Mouse (Mus musculus): ENCODE data around the gene Tmem30c. TPM values are rescaled to one million over a fixed set of nuclear protein-coding genes. Genes with fewer than 3 reads are reported as not detected.

The Tmem30c gene
- polyA plus RNA-seq, 1 experiment from 2014 or later, result 0.52 TPM

DNA sequence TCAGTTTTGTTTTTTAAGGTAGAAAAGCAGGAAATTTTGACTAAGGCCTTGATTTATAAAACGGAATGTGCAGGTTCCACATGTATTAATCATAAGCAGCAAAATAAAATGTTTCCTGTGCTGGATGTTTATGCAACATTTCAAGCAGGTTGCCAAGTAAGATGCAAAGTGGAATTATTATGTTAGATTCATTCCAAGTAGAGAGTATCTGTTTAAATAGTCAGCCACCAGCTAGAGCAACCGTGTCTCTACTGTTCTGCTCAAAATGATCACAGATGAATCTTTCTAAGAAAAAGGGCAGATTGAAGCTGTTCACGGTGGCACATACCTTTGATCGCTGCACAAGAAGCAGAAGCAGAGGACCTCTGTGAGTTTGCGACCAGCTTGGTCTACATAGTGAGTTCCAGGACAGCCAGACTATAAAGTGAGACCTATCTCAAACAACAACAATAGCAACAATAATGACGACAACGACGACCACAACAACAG is 26.0 kb upstream of the Tmem30c start:
- H3K4me3 ChIP-seq (replicated peaks; ENCODE audit: low read length), result no peak overlapping the region
- WGBS, result 84% methylated on average over 8 of the region's 8 CpGs
- no peaks in the 10 kb centered on the region for H3K27me3 ChIP-seq (replicated peaks; ENCODE audit: control insufficient read depth, insufficient read depth, low read length)
- H3K4me1 ChIP-seq (replicated peaks; ENCODE audit: control insufficient read depth, insufficient read depth, low read length), result no peaks in the 10 kb centered on the region
- no peak overlapping the region for H3K9ac ChIP-seq (replicated peaks; ENCODE audit: low read depth, low read length)
- ATAC-seq, result no peak
- no peaks in the 10 kb centered on the region for H3K9me3 ChIP-seq (ENCODE audit: control insufficient read depth, low read length)
- no peak overlapping the region for H3K4me2 ChIP-seq (ENCODE audit: low read length)
- H3K36me3 ChIP-seq (ENCODE audit: control insufficient read depth, insufficient read depth), result no peaks in the 10 kb centered on the region
- no peak overlapping the region for H3K27ac ChIP-seq (ENCODE audit: low read length)

DNA sequence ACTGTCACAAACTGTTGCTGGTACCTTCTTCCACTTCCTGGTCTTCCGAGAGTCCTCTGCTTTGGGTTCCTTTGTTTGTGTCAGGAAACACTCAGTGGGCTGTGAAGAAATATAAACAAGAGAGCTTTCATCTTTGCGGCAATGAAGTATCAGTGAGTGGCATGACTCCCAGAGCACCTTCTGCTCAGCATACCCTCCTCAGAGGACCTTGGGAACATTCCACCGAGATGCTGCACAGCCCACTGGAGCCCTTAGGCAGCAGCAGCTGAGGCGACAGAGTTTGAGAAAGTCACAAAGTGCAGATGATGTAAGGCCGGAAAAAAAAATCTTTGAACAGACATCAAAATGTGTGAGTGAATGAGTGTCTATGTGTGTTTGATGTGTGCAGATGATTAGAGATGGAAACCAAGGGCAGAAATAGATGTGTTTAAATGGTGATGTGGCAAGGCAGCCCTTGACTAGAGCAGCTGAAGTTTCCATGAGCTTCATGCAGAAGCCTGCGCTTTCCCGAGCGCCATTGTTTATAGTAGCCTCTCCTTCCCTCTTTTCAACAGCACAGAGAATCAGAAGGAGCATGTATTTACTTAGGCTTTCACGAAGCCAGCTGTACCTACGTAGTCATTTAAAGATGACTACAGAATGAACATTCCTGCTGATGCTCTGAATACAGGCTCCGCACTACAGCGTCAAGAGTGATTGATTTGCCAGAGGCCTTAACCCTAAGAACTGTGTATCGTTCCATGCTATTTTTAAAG is 25.4 kb upstream of the Tmem30c start:
- Histone ChIP-seq H3K36me3 (ENCODE audit: control insufficient read depth, insufficient read depth) (no peaks in the 10 kb centered on the region), H3K9me3 (ENCODE audit: control insufficient read depth, low read length) (no peaks in the 10 kb centered on the region), H3K27me3 (replicated peaks; ENCODE audit: control insufficient read depth, insufficient read depth, low read length) (no peaks in the 10 kb centered on the region), H3K27ac (ENCODE audit: low read length) (no peak overlapping the region), H3K9ac (replicated peaks; ENCODE audit: low read depth, low read length) (no peak overlapping the region), H3K4me2 (ENCODE audit: low read length) (no peak overlapping the region), H3K4me1 (replicated peaks; ENCODE audit: control insufficient read depth, insufficient read depth, low read length) (no peaks in the 10 kb centered on the region), H3K4me3 (replicated peaks; ENCODE audit: low read length) (no peak overlapping the region)
- WGBS, result 72% methylated on average over 13 of the region's 13 CpGs
- ATAC-seq, result no peak

DNA sequence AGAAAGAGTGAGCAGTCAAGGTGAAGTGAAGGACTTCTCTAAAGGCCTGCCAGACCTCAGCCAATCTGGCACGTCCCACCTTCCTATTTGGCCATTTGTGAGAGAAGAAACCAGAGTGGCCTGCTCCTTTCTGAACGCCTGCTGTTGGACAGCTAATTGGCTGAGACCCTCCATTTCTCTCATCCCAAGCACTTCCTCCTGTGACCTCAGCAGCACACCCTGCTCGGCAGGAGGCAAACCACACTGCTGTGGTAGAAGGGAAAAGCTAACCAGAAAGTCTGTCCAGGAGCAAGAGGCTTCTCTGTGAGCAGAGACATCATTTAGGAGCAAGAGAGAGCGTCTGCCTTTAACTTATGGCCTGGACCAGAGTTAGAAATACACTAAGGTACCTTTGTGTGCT is 24.5 kb upstream of the Tmem30c start:
- Histone ChIP-seq H3K27ac (ENCODE audit: low read length) (no peak overlapping the region), H3K9ac (replicated peaks; ENCODE audit: low read depth, low read length) (no peak overlapping the region), H3K4me1 (replicated peaks; ENCODE audit: control insufficient read depth, insufficient read depth, low read length) (no peaks in the 10 kb centered on the region), H3K4me2 (ENCODE audit: low read length) (no peak overlapping the region), H3K4me3 (replicated peaks; ENCODE audit: low read length) (no peak overlapping the region), H3K9me3 (ENCODE audit: control insufficient read depth, low read length) (no peaks in the 10 kb centered on the region), H3K36me3 (ENCODE audit: control insufficient read depth, insufficient read depth) (no peaks in the 10 kb centered on the region), H3K27me3 (replicated peaks; ENCODE audit: control insufficient read depth, insufficient read depth, low read length) (no peaks in the 10 kb centered on the region)
- no peak for ATAC-seq
- 80% methylated on average over 4 of the region's 4 CpGs for WGBS

DNA sequence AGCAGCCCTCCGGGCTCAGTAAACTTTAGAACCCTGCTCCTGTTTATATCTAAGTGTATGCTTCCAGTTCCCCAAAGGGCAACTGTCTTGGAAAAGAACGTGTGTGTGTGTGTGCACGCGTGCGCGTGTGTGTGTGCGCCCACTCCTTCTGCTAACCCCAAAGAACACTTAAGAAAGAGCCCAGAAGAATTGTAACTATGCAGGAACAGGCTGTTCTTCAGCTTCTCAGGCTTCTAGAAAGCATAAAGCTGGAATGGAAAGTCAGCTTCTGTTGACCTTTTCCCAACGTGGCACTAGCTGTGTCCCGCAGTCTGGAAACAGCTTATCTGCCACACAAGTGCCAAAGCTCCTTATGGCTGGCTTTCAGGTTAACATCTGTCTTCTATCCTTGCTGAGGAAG is 22.4 kb upstream of the Tmem30c start:
- Histone ChIP-seq H3K9me3 (ENCODE audit: control insufficient read depth, low read length) (no peaks in the 10 kb centered on the region), H3K36me3 (ENCODE audit: control insufficient read depth, insufficient read depth) (no peaks in the 10 kb centered on the region), H3K9ac (replicated peaks; ENCODE audit: low read depth, low read length) (no peak overlapping the region), H3K27ac (ENCODE audit: low read length) (no peak overlapping the region), H3K4me3 (replicated peaks; ENCODE audit: low read length) (no peak overlapping the region), H3K4me2 (ENCODE audit: low read length) (no peak overlapping the region), H3K4me1 (replicated peaks; ENCODE audit: control insufficient read depth, insufficient read depth, low read length) (no peaks in the 10 kb centered on the region), H3K27me3 (replicated peaks; ENCODE audit: control insufficient read depth, insufficient read depth, low read length) (no peaks in the 10 kb centered on the region)
- 91% methylated on average over 9 of the region's 9 CpGs for WGBS
- no peak for ATAC-seq

DNA sequence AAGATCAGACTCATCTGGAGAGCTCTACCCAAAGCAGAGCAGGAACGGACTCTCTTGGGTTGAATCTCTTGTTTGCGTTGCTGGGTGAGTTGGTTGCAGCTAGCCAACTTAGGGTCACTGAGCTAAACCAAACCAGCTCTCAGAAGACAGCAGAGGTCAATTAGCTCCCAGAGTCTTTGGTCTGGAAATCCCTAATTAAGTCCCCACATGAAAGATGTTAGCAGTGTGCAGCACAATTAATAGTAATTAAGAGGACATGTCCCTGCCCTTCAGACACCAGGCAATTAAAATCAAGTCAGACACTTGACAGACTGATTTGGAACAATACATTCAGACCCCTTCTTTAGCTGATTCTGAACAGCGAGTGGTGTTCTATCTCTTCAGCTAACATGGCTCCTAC is 21.6 kb upstream of the Tmem30c start:
- H3K9ac ChIP-seq (replicated peaks; ENCODE audit: low read depth, low read length), result no peak overlapping the region
- no peaks in the 10 kb centered on the region for H3K36me3 ChIP-seq (ENCODE audit: control insufficient read depth, insufficient read depth)
- no peak for ATAC-seq
- H3K27ac ChIP-seq (ENCODE audit: low read length), result no peak overlapping the region
- no peaks in the 10 kb centered on the region for H3K27me3 ChIP-seq (replicated peaks; ENCODE audit: control insufficient read depth, insufficient read depth, low read length)
- no peak overlapping the region for H3K4me2 ChIP-seq (ENCODE audit: low read length)
- H3K4me1 ChIP-seq (replicated peaks; ENCODE audit: control insufficient read depth, insufficient read depth, low read length), result no peaks in the 10 kb centered on the region
- 30% methylated on average over 3 of the region's 3 CpGs for WGBS
- no peaks in the 10 kb centered on the region for H3K9me3 ChIP-seq (ENCODE audit: control insufficient read depth, low read length)
- no peak overlapping the region for H3K4me3 ChIP-seq (replicated peaks; ENCODE audit: low read length)

DNA sequence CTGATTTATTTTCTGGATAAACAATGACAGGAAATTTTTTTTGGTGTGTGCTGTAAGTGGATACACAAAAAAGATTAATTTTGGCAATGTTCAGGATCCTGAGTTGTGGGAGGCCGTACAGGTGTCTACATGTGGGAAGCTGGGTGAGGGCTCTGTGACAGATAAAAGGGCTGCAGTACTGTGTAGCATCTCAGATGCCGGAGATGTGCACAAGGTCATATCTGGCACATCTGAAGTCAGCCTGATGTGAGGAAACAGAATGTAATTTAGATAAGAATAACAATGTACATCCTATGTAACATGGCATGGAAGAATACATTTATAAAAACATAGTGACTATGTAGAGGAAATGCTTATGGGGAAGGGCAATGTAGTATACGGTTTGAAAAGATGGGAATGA is 20.8 kb upstream of the Tmem30c start:
- no peak for ATAC-seq
- H3K27ac ChIP-seq (ENCODE audit: low read length), result no peak overlapping the region

DNA sequence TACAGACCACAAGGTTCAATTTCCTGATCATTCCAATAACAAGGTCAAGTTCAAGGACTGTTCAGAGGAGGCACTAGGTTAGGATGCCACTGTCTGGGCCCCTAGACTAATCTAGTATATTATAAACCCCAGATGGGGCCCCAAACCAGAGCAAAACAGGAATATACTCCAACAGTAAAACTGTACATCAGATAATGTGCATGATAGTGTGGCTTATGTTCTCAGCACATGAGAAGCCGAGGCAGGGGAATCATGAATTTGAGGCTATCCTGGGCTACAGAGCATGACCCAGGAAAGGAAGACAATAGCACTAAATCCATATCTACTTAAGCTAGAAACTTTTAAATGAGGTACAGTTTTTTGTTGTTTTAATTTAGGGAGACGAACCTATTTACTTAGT is 19.5 kb upstream of the Tmem30c start:
- no peak overlapping the region for H3K4me2 ChIP-seq (ENCODE audit: low read length)
- no peaks in the 10 kb centered on the region for H3K27me3 ChIP-seq (replicated peaks; ENCODE audit: control insufficient read depth, insufficient read depth, low read length)
- WGBS, result 88% methylated on average over 2 of the region's 2 CpGs
- H3K27ac ChIP-seq (ENCODE audit: low read length), result no peak overlapping the region
- H3K4me1 ChIP-seq (replicated peaks; ENCODE audit: control insufficient read depth, insufficient read depth, low read length), result no peaks in the 10 kb centered on the region
- H3K9ac ChIP-seq (replicated peaks; ENCODE audit: low read depth, low read length), result no peak overlapping the region
- H3K4me3 ChIP-seq (replicated peaks; ENCODE audit: low read length), result no peak overlapping the region
- no peak for ATAC-seq
- H3K36me3 ChIP-seq (ENCODE audit: control insufficient read depth, insufficient read depth), result no peaks in the 10 kb centered on the region
- H3K9me3 ChIP-seq (ENCODE audit: control insufficient read depth, low read length), result no peaks in the 10 kb centered on the region

More for the DNA sequence above, 20.8 kb upstream of the Tmem30c start:
- H3K9me3 ChIP-seq (ENCODE audit: control insufficient read depth, low read length), result no peaks in the 10 kb centered on the region
- H3K4me2 ChIP-seq (ENCODE audit: low read length), result no peak overlapping the region
- 88% methylated on average over 3 of the region's 3 CpGs for WGBS
- no peaks in the 10 kb centered on the region for H3K4me1 ChIP-seq (replicated peaks; ENCODE audit: control insufficient read depth, insufficient read depth, low read length)
- no peaks in the 10 kb centered on the region for H3K27me3 ChIP-seq (replicated peaks; ENCODE audit: control insufficient read depth, insufficient read depth, low read length)
- H3K4me3 ChIP-seq (replicated peaks; ENCODE audit: low read length), result no peak overlapping the region
- no peaks in the 10 kb centered on the region for H3K36me3 ChIP-seq (ENCODE audit: control insufficient read depth, insufficient read depth)
- no peak overlapping the region for H3K9ac ChIP-seq (replicated peaks; ENCODE audit: low read depth, low read length)

DNA sequence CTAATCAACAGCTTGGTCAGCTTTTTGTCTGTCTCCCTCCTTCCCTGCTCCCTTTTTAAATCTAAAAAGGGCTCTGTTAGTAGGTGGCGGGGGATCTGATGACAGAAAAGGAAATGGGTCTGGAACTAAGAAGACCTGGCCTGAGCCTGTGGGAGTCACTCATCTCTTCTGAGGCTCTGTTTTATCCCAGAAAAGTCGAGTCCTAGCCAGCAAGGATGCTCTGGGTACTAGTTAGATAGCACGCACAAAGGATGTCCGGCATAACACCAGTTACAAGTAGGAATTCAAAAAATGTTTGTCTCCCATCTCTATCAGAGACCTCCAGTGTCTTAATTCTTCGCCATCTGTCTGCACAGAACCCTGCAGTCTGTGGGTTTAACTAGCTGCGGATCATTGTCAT is 12.8 kb upstream of the Tmem30c start:
- Histone ChIP-seq H3K9me3 (ENCODE audit: control insufficient read depth, low read length) (no peaks in the 10 kb centered on the region), H3K27ac (ENCODE audit: low read length) (no peak overlapping the region), H3K36me3 (ENCODE audit: control insufficient read depth, insufficient read depth) (no peaks in the 10 kb centered on the region), H3K9ac (replicated peaks; ENCODE audit: low read depth, low read length) (no peak overlapping the region), H3K4me2 (ENCODE audit: low read length) (no peak overlapping the region), H3K4me1 (replicated peaks; ENCODE audit: control insufficient read depth, insufficient read depth, low read length) (no peaks in the 10 kb centered on the region), H3K4me3 (replicated peaks; ENCODE audit: low read length) (no peak overlapping the region), H3K27me3 (replicated peaks; ENCODE audit: control insufficient read depth, insufficient read depth, low read length) (no peaks in the 10 kb centered on the region)
- ATAC-seq, result no peak
- WGBS, result 81% methylated on average over 6 of the region's 6 CpGs

DNA sequence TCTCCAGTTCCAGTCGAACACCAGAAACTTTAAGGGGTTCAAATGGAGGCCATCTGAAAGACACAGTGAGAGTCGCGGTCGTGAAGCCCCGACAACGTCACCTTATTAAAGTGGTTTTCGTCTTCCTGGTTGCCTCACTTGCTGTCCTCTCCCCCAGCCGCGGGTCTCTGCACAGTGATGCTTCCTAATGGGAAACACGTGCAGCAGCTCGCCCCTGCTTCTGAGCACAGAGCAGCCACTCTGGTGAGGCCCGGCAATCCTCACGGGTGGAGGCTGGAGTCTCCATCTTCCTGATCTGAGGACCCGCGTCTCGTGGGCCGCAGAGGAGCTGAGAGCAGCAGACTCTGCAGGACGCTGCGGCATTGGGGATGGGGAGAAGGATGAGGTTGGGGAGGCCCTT is 11.1 kb upstream of the Tmem30c start:
- H3K4me3 ChIP-seq (replicated peaks; ENCODE audit: low read length), result no peak overlapping the region
- no peak overlapping the region for H3K4me2 ChIP-seq (ENCODE audit: low read length)
- no peaks in the 10 kb centered on the region for H3K27me3 ChIP-seq (replicated peaks; ENCODE audit: control insufficient read depth, insufficient read depth, low read length)
- no peak overlapping the region for H3K9ac ChIP-seq (replicated peaks; ENCODE audit: low read depth, low read length)
- WGBS, result 67% methylated on average over 19 of the region's 19 CpGs
- no peaks in the 10 kb centered on the region for H3K36me3 ChIP-seq (ENCODE audit: control insufficient read depth, insufficient read depth)
- no peak for ATAC-seq
- H3K27ac ChIP-seq (ENCODE audit: low read length), result no peak overlapping the region
- H3K4me1 ChIP-seq (replicated peaks; ENCODE audit: control insufficient read depth, insufficient read depth, low read length), result no peaks in the 10 kb centered on the region
- no peaks in the 10 kb centered on the region for H3K9me3 ChIP-seq (ENCODE audit: control insufficient read depth, low read length)

Measured in forebrain, embryonic 16.5 days (tissue).